Comparison of ENCODE assay signal across 8 mouse cellular contexts in genomic region chr10:79854801-79855541, GRCm38 (mm10). TPM values are rescaled to one million over a fixed set of nuclear protein-coding genes. Genes with fewer than 3 reads are reported as not detected.
DNase-seq lines count a peak whose midpoint lies in the region; ATAC-seq and TF ChIP-seq lines count a peak whose summit lies in the region.

No protein-coding gene starts in this region.

- peak overlapping the region; percentile 97 for H3K4me2 ChIP-seq in forebrain, embryonic 12.5 days
- H3K4me2 ChIP-seq in hindbrain, embryonic 12.5 days (replicated peaks): peak overlapping the region; percentile 99
- peak overlapping the region; percentile 98 for H3K4me2 ChIP-seq in midbrain, embryonic 16.5 days (ENCODE audit: low read length)

- H3K9ac ChIP-seq in forebrain, embryonic 12.5 days: peak overlapping the region; percentile 99
- H3K9ac ChIP-seq in hindbrain, embryonic 12.5 days: peak overlapping the region; percentile 98
- peak overlapping the region; percentile 95 for H3K9ac ChIP-seq in midbrain, embryonic 16.5 days (ENCODE audit: low read depth, low read length)

- peak overlapping the region; percentile 99 for H3K4me3 ChIP-seq in forebrain, embryonic 12.5 days (replicated peaks)
- H3K4me3 ChIP-seq in hindbrain, embryonic 12.5 days: peak overlapping the region; percentile 98
- peak overlapping the region; percentile 83 for H3K4me3 ChIP-seq in midbrain, embryonic 16.5 days (ENCODE audit: low read depth, low read length)

- ATAC-seq in forebrain, embryonic 12.5 days (ENCODE audit: low FRiP score): peak; percentile 43
- peak; percentile 47 for ATAC-seq in hindbrain, embryonic 12.5 days (ENCODE audit: low FRiP score)
- peak; percentile 44 for ATAC-seq in midbrain, embryonic 16.5 days

- peaks cover 38% of the 10 kb centered on the region for H3K36me3 ChIP-seq in forebrain, embryonic 12.5 days (replicated peaks)
- peaks cover 33% of the 10 kb centered on the region for H3K36me3 ChIP-seq in hindbrain, embryonic 12.5 days
- H3K36me3 ChIP-seq in midbrain, embryonic 16.5 days (ENCODE audit: control insufficient read depth, insufficient read depth, low read length): peaks cover 9% of the 10 kb centered on the region

- peak; percentile 83 to 93 for DNase-seq in adrenal gland, adult (ENCODE audit: inconsistent age in 2 of 2, low spot score in 1 of 2)
- DNase-seq in adrenal gland, postnatal 4 days (ENCODE audit: low spot score in 2 of 2): no peak
- peak; percentile 88 for DNase-seq in brain, embryonic 14.5 days (ENCODE audit: low read depth)
- DNase-seq in liver: peak; percentile 72
- DNase-seq in testis, postnatal 10 days (ENCODE audit: low spot score): peak; percentile 84

- peak overlapping the region; percentile 100 for H3K27ac ChIP-seq in forebrain, embryonic 12.5 days
- peak overlapping the region; percentile 100 for H3K27ac ChIP-seq in hindbrain, embryonic 12.5 days
- H3K27ac ChIP-seq in midbrain, embryonic 16.5 days (ENCODE audit: low read length): peak overlapping the region; percentile 100

- TF ChIP-seq POLR2A in brain, embryonic 14.5 days (IDR thresholded peaks at IDR 0.05; ENCODE audit: borderline replicate concordance, extremely low read depth, insufficient read depth, insufficient read length, poor library complexity, severe bottlenecking): no peak

- H3K9me3 ChIP-seq in forebrain, embryonic 12.5 days: no peaks in the 10 kb centered on the region
- no peaks in the 10 kb centered on the region for H3K9me3 ChIP-seq in hindbrain, embryonic 12.5 days (replicated peaks)
- no peaks in the 10 kb centered on the region for H3K9me3 ChIP-seq in midbrain, embryonic 16.5 days (replicated peaks; ENCODE audit: control insufficient read depth, low read length, poor library complexity, severe bottlenecking)

- TF ChIP-seq CTCF in brain, embryonic 14.5 days (IDR thresholded peaks at IDR 0.05; ENCODE audit: borderline replicate concordance, extremely low read depth, insufficient read depth, insufficient read length): no peak

- peaks cover 59% of the 10 kb centered on the region for H3K4me1 ChIP-seq in forebrain, embryonic 12.5 days
- H3K4me1 ChIP-seq in hindbrain, embryonic 12.5 days: peaks cover 68% of the 10 kb centered on the region
- peaks cover 55% of the 10 kb centered on the region for H3K4me1 ChIP-seq in midbrain, embryonic 16.5 days (ENCODE audit: control insufficient read depth, insufficient read depth, low read length)

- H3K27me3 ChIP-seq in forebrain, embryonic 12.5 days: no peaks in the 10 kb centered on the region
- no peaks in the 10 kb centered on the region for H3K27me3 ChIP-seq in hindbrain, embryonic 12.5 days
- H3K27me3 ChIP-seq in midbrain, embryonic 16.5 days (ENCODE audit: control insufficient read depth, insufficient read depth, low read depth, low read length): no peaks in the 10 kb centered on the region

- under 1% methylated on average over 83 of the region's 83 CpGs for WGBS in forebrain, embryonic 12.5 days
- WGBS in hindbrain, embryonic 12.5 days: under 1% methylated on average over 79 of the region's 83 CpGs
- under 1% methylated on average over 76 of the region's 83 CpGs for WGBS in midbrain, embryonic 16.5 days

RNA-seq across cellular contexts. Expression of gene Ptbp1, which starts 0.7 kb away (rescaled TPM):
- 100 to 1,000 TPM; 344 to 389 TPM for total RNA-seq in adrenal gland, postnatal 4 days (2021)
- polyA plus RNA-seq in brain, embryonic 14.5 days (2012; rRNA removed): 183 and 194 TPM in 2 replicates
- 223 TPM in 2 replicates for polyA plus RNA-seq in forebrain, embryonic 12.5 days (2016; fragmentation: Nextera tagmentation; extraction: Ambion mirVana)
- polyA plus RNA-seq in hindbrain, embryonic 12.5 days (2016; fragmentation: Nextera tagmentation; extraction: Ambion mirVana): 201 and 211 TPM in 2 replicates
- 58.8 and 65.1 TPM in 2 replicates for polyA plus RNA-seq in midbrain, embryonic 16.5 days (2015; fragmentation: Nextera tagmentation; extraction: Ambion mirVana)

RNA-seq across cellular contexts. Expression of gene Prtn3, which starts 19.3 kb away (rescaled TPM):
- 1 to 10 TPM; 2.2 to 7.0 TPM for total RNA-seq in adrenal gland, postnatal 4 days (2021)
- 18.0 and 28.0 TPM in 2 replicates for polyA plus RNA-seq in brain, embryonic 14.5 days (2012; rRNA removed)
- polyA plus RNA-seq in forebrain, embryonic 12.5 days (2016; fragmentation: Nextera tagmentation; extraction: Ambion mirVana): 14.8 and 16.2 TPM in 2 replicates
- 11.8 and 14.1 TPM in 2 replicates for polyA plus RNA-seq in hindbrain, embryonic 12.5 days (2016; fragmentation: Nextera tagmentation; extraction: Ambion mirVana)
- 12.5 and 12.7 TPM in 2 replicates for polyA plus RNA-seq in midbrain, embryonic 16.5 days (2015; fragmentation: Nextera tagmentation; extraction: Ambion mirVana)

RNA-seq across cellular contexts. Expression of gene Plppr3, which starts 19.5 kb away (rescaled TPM):
- 10 to 100 TPM in 1 of 2 experiments, 1 to 10 TPM in 1; 8.6 to 14.8 TPM for total RNA-seq in adrenal gland, postnatal 4 days (2021)
- polyA plus RNA-seq in brain, embryonic 14.5 days (2012; rRNA removed): 805 and 1,208 TPM in 2 replicates
- 223 and 250 TPM in 2 replicates for polyA plus RNA-seq in forebrain, embryonic 12.5 days (2016; fragmentation: Nextera tagmentation; extraction: Ambion mirVana)
- 289 and 290 TPM in 2 replicates for polyA plus RNA-seq in hindbrain, embryonic 12.5 days (2016; fragmentation: Nextera tagmentation; extraction: Ambion mirVana)
- polyA plus RNA-seq in midbrain, embryonic 16.5 days (2015; fragmentation: Nextera tagmentation; extraction: Ambion mirVana): 471 and 472 TPM in 2 replicates

RNA-seq across cellular contexts. Expression of gene Elane, which starts 31.1 kb away (rescaled TPM):
- total RNA-seq in adrenal gland, postnatal 4 days (2021): 1 to 10 TPM in 1 of 2 experiments, under 1 TPM in 1; 0.92 to 5.7 TPM
- 0.28 and 0.49 TPM in 2 replicates for polyA plus RNA-seq in brain, embryonic 14.5 days (2012; rRNA removed)
- not detected in 2 replicates for polyA plus RNA-seq in forebrain, embryonic 12.5 days (2016; fragmentation: Nextera tagmentation; extraction: Ambion mirVana)
- polyA plus RNA-seq in hindbrain, embryonic 12.5 days (2016; fragmentation: Nextera tagmentation; extraction: Ambion mirVana): 0.56 TPM in 1 of 2 replicates, not detected in the other
- not detected in 2 replicates for polyA plus RNA-seq in midbrain, embryonic 16.5 days (2015; fragmentation: Nextera tagmentation; extraction: Ambion mirVana)

RNA-seq across cellular contexts. Expression of gene Misp, which starts 34.2 kb away (rescaled TPM):
- total RNA-seq in adrenal gland, postnatal 4 days (2021): 1 to 10 TPM in 1 of 2 experiments, under 1 TPM in 1; 0.20 to 4.2 TPM
- 0.59 and 1.1 TPM in 2 replicates for polyA plus RNA-seq in brain, embryonic 14.5 days (2012; rRNA removed)
- polyA plus RNA-seq in forebrain, embryonic 12.5 days (2016; fragmentation: Nextera tagmentation; extraction: Ambion mirVana): 0.81 and 1.1 TPM in 2 replicates
- 1.3 and 2.1 TPM in 2 replicates for polyA plus RNA-seq in hindbrain, embryonic 12.5 days (2016; fragmentation: Nextera tagmentation; extraction: Ambion mirVana)
- polyA plus RNA-seq in midbrain, embryonic 16.5 days (2015; fragmentation: Nextera tagmentation; extraction: Ambion mirVana): 0.34 and 0.73 TPM in 2 replicates

Comparison
In these comparisons a context has a peak if more than half of its experiments do, and no peak if none do; other contexts are left out.
1. DNase-seq: peak in adrenal gland, adult (2 of 2), brain, embryonic 14.5 days (single experiment), liver (single experiment) and testis, postnatal 10 days (single experiment); none in adrenal gland, postnatal 4 days (0 of 2).
2. Peak in every context shown above with its lines, with median percentiles within 50 percentile points of each other: ATAC-seq, H3K27ac ChIP-seq, H3K4me2 ChIP-seq, H3K4me3 ChIP-seq and H3K9ac ChIP-seq.